Mouse (Mus musculus) bone marrow macrophage, adult 2 months (primary cell): ENCODE results near the gene Ssbp3.

Experiments
- CTCF ChIP-seq: IDR thresholded peaks from 2 replicates; pipeline ENCODE4 v1.5.1; 2012; ENCODE audit warnings: low read depth, mild to moderate bottlenecking, low read length, moderate library complexity
- POLR2A ChIP-seq: IDR thresholded peaks from 2 replicates; pipeline ENCODE4 v1.6.1; 2012; ENCODE audit warnings: mild to moderate bottlenecking, low read depth, low read length, borderline replicate concordance

DNA sequence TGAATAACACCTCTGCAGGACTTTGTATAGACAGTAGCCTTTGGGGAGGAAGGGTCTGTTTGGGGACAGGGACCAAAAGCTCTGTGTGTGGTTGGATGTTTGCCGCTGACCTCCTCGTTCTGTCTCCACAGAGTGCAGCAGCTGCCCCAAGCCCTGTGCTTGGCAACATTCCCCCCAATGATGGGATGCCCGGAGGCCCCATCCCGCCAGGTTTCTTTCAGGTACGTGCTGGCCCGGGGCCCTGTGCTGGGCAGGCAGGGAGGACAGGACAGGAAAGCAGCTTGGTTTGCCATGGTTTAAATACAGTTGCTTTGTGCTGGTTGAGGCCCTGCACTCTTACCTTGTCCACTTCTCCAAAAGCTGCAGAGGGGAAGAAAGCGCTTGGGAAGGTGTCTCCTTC is 99.0 kb downstream of the Ssbp3 start:
- no peak for TF ChIP-seq POLR2A
- TF ChIP-seq CTCF = no peak
